Mouse (Mus musculus) embryonic fibroblast, embryonic 13.5 days (primary cell): Measurements from ENCODE around the gene Dynlt1b.
"Not testable (repeated sequence)": the region's sequence is repeated elsewhere in the genome, so short reads cannot be mapped to it uniquely, and the experiment has no call there.

Source experiments
- CTCF ChIP-seq: IDR thresholded peaks from 2 replicates; pipeline ENCODE4 v1.5.1; 2011; ENCODE audit warnings: mild to moderate bottlenecking, control low read depth, low read length, moderate library complexity, borderline replicate concordance; ENCODE audit not compliant: insufficient read depth
- POLR2A ChIP-seq: IDR thresholded peaks from 2 replicates; pipeline ENCODE4 v1.6.1; 2011; ENCODE audit warnings: low read depth, mild to moderate bottlenecking, control low read depth, low read length, moderate library complexity

DNA sequence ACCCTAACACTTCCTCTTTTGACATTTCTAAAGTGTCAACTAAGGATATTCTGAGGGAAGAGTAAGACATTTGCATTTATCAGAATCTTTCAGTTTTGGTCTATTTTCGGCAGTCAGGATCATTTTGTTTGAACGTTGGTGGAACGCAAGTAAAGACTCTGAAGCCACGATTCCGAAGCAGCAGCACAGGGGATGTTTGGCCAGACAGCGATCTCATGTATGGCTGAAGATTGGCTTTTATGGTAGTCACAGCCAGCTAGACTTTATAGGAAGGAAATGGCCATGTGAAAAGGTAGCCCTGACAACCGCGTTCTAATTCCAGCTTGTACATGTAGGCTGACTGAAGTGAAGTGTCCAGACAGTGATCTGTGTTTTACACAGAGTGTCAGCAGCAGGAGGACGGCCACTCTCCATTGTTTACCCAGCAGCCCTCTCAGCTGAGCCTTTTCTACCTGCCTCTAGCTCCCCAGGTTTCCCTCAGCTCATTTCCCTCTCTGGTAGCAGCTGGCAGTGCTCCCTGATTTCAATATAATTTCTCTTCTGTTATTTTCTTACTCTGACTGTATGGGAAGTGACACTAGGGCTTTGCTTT, 594 bp downstream of the Dynlt1b start:
- TF ChIP-seq CTCF, POLR2A: not testable (repeated sequence)
